11 mouse cellular contexts compared by ENCODE assay signal in genomic region chr7:84332295-84333168, GRCm38 (mm10).
DNase-seq lines count a peak whose midpoint lies in the region; ATAC-seq and TF ChIP-seq lines count a peak whose summit lies in the region.
"Had no signal": no experiment of that assay in that cellular context is flagged by ENCODE, and none has a peak within 500 bp of the region (broad histone marks: within the 10 kb centered on the region; RNA-seq: fewer than 3 reads in every experiment).

No protein-coding gene starts in this region.

- H3K27me3 ChIP-seq in heart, embryonic 16.5 days (ENCODE audit: control insufficient read depth, insufficient read depth, low read length), result no peaks in the 10 kb centered on the region
- H3K27me3 ChIP-seq in neural tube, embryonic 11.5 days (ENCODE audit: control insufficient read depth, insufficient read depth, low read length), result no peaks in the 10 kb centered on the region
- no peaks in the 10 kb centered on the region for H3K27me3 ChIP-seq in forebrain, postnatal 0 days (ENCODE audit: insufficient read depth, low read length)
- H3K27me3 ChIP-seq: stomach, embryonic 15.5 days had no signal

- 45% methylated on average over 11 of the region's 11 CpGs for WGBS in heart, embryonic 16.5 days
- WGBS in neural tube, embryonic 11.5 days, result 35% methylated on average over 11 of the region's 11 CpGs
- WGBS in forebrain, postnatal 0 days, result 14% methylated on average over 11 of the region's 11 CpGs
- 35% methylated on average over 11 of the region's 11 CpGs for WGBS in olfactory bulb, adult 2 months

- intact Hi-C loops in heart, postnatal 10 days (cut with DNase I), result no loop called here

- no peak overlapping the region for H3K4me3 ChIP-seq in heart, embryonic 16.5 days (ENCODE audit: low read length)
- no peak overlapping the region for H3K4me3 ChIP-seq in neural tube, embryonic 11.5 days (ENCODE audit: low read depth, low read length)
- H3K4me3 ChIP-seq in forebrain, postnatal 0 days (ENCODE audit: low read depth, low read length), result no peak overlapping the region
- H3K4me3 ChIP-seq in olfactory bulb, adult 2 months (ENCODE audit: insufficient read depth, low read depth, low read length), result no peak overlapping the region
- H3K4me3 ChIP-seq: heart, adult 2 months; stomach, embryonic 15.5 days had no signal

- H3K4me1 ChIP-seq in heart, embryonic 16.5 days (ENCODE audit: control insufficient read depth, insufficient read depth, low read length), result peaks cover 59% of the 10 kb centered on the region
- H3K4me1 ChIP-seq in neural tube, embryonic 11.5 days (ENCODE audit: control insufficient read depth, insufficient read depth, low read length), result peaks cover 9% of the 10 kb centered on the region
- peaks cover 7% of the 10 kb centered on the region; the same call in 1 of the 2 replicates for H3K4me1 ChIP-seq in forebrain, postnatal 0 days (ENCODE audit: insufficient read depth)
- H3K4me1 ChIP-seq in olfactory bulb, adult 2 months (ENCODE audit: control insufficient read depth, insufficient read depth, low read length), result peaks cover 3% of the 10 kb centered on the region; the same call in 1 of the 2 replicates

- no peak overlapping the region for H3K4me2 ChIP-seq in heart, embryonic 16.5 days (ENCODE audit: low read depth, low read length)
- no peak overlapping the region for H3K4me2 ChIP-seq in neural tube, embryonic 11.5 days (ENCODE audit: low read depth)
- H3K4me2 ChIP-seq in forebrain, postnatal 0 days (ENCODE audit: low read depth), result no peak overlapping the region
- H3K4me2 ChIP-seq: stomach, embryonic 15.5 days had no signal

- H3K36me3 ChIP-seq in heart, embryonic 16.5 days (ENCODE audit: control insufficient read depth, insufficient read depth), result no peaks in the 10 kb centered on the region
- peaks cover 2% of the 10 kb centered on the region; the same call in 1 of the 2 replicates for H3K36me3 ChIP-seq in neural tube, embryonic 11.5 days (ENCODE audit: control insufficient read depth, insufficient read depth, low read length)
- H3K36me3 ChIP-seq in forebrain, postnatal 0 days (ENCODE audit: insufficient read depth), result peaks cover 9% of the 10 kb centered on the region; the same call in 1 of the 2 replicates
- H3K36me3 ChIP-seq: stomach, embryonic 15.5 days had no signal

- no peak for DNase-seq in heart, postnatal 10 days
- DNase-seq in neural tube, embryonic 11.5 days (ENCODE audit: low spot score), result no peak
- no peak for DNase-seq in neural tube, embryonic 10.5 days (ENCODE audit: extremely low spot score, low spot score)
- no peak for DNase-seq in forebrain, postnatal 0 days
- DNase-seq in layer of hippocampus, adult 9-11 months, result no peak
- DNase-seq: heart, adult 2 months had no signal

- no peak for ATAC-seq in heart, embryonic 16.5 days (replicated peaks; ENCODE audit: extremely low read depth, insufficient read depth, low FRiP score)
- peak; percentile 69 for ATAC-seq in neural tube, embryonic 11.5 days (ENCODE audit: insufficient read depth, low FRiP score, low TSS enrichment)
- ATAC-seq in forebrain, postnatal 0 days, result no peak
- ATAC-seq in activated CD4-positive, CD25-positive, alpha-beta regulatory T cell, adult 4 months, result no peak

- TF ChIP-seq POLR2A in olfactory bulb, adult 2 months (IDR thresholded peaks at IDR 0.05; ENCODE audit: insufficient read depth, low read depth, low read length), result no peak

- no peak overlapping the region for H3K9ac ChIP-seq in heart, embryonic 16.5 days (ENCODE audit: low read length)
- no peak overlapping the region for H3K9ac ChIP-seq in neural tube, embryonic 11.5 days (ENCODE audit: low read length)
- H3K9ac ChIP-seq in forebrain, postnatal 0 days, result 0 out of 2 replicates have a peak overlapping the region, but pooled peaks have one; percentile 3
- H3K9ac ChIP-seq: liver, embryonic 14.5 days; stomach, embryonic 15.5 days had no signal

- H3K9me3 ChIP-seq in heart, embryonic 16.5 days (replicated peaks; ENCODE audit: control insufficient read depth, low read length), result no peaks in the 10 kb centered on the region
- no peaks in the 10 kb centered on the region for H3K9me3 ChIP-seq in neural tube, embryonic 11.5 days (ENCODE audit: control insufficient read depth, low read length)
- H3K9me3 ChIP-seq in forebrain, postnatal 0 days (ENCODE audit: low read length), result no peaks in the 10 kb centered on the region
- H3K9me3 ChIP-seq: stomach, embryonic 15.5 days had no signal

- no peak for TF ChIP-seq CTCF in forebrain, postnatal 0 days (IDR thresholded peaks at IDR 0.05; ENCODE audit: low read depth)
- TF ChIP-seq CTCF in olfactory bulb, adult 2 months (IDR thresholded peaks at IDR 0.05; ENCODE audit: insufficient read depth, low read depth, low read length), result no peak

- H3K27ac ChIP-seq in heart, embryonic 16.5 days (ENCODE audit: low read length), result peak overlapping the region; percentile 19
- no peak overlapping the region for H3K27ac ChIP-seq in neural tube, embryonic 11.5 days (ENCODE audit: low read depth, low read length)
- peak overlapping the region; percentile 54 for H3K27ac ChIP-seq in forebrain, postnatal 0 days (ENCODE audit: low read depth, low read length)
- peak overlapping the region; percentile 2; the same call in 1 of the 2 replicates for H3K27ac ChIP-seq in olfactory bulb, adult 2 months (ENCODE audit: insufficient read depth, low read depth, low read length)
- H3K27ac ChIP-seq: heart, adult 2 months; liver, embryonic 14.5 days; stomach, embryonic 15.5 days had no signal
